Mouse (Mus musculus) midbrain, postnatal 0 days (tissue): Measurements from ENCODE around the gene Ranbp1. TPM values are rescaled to one million over a fixed set of nuclear protein-coding genes. Genes with fewer than 3 reads are reported as not detected.

Source experiments
- ATAC-seq: fragments of 200-750 bp; cut with Nextera tagmentation; 2 replicates; pipeline ENCODE4 v1.8.0; 2017; ENCODE audit warnings: moderate number of reproducible peaks, mild to moderate bottlenecking, moderate TSS enrichment, moderate library complexity; ENCODE audit not compliant: low FRiP score
- DNase-seq: peaks from one replicate; pipeline ENCODE4 v3.0.0-alpha.2; 2015; ENCODE audit warnings: low spot score
- H3K27ac ChIP-seq: fragments of 300-500 bp; sonication (generic); 2 replicates; pipeline ENCODE4 v1.5.1; 2014; ENCODE audit warnings: low read depth, mild to moderate bottlenecking, low read length, mixed read lengths
- H3K27me3 ChIP-seq: fragments of 300-500 bp; sonication (generic); 2 replicates; pipeline ENCODE4 v1.6.1; 2014; ENCODE audit warnings: low read length, control low read depth, mixed read lengths; ENCODE audit not compliant: insufficient read depth
- H3K36me3 ChIP-seq: fragments of 300-500 bp; sonication (generic); 2 replicates; pipeline ENCODE4 v1.6.1; 2014; ENCODE audit warnings: low read length, control low read depth, mixed read lengths; ENCODE audit not compliant: insufficient read depth
- H3K4me1 ChIP-seq: fragments of 300-500 bp; sonication (generic); 2 replicates; pipeline ENCODE4 v1.6.1; 2014; ENCODE audit warnings: mild to moderate bottlenecking, control low read depth, antibody characterized with exemption, low read length, mixed read lengths; ENCODE audit not compliant: insufficient read depth
- H3K4me2 ChIP-seq: fragments of 300-500 bp; sonication (generic); 2 replicates; pipeline ENCODE4 v1.6.1; 2014; ENCODE audit warnings: low read depth, mild to moderate bottlenecking, low read length, mixed read lengths; ENCODE audit not compliant: poor library complexity, severe bottlenecking
- H3K4me3 ChIP-seq: fragments of 300-500 bp; sonication (generic); 2 replicates; pipeline ENCODE4 v1.5.1; 2014; ENCODE audit warnings: low read depth, mild to moderate bottlenecking, low read length, moderate library complexity
- H3K9ac ChIP-seq: fragments of 300-500 bp; sonication (generic); replicated peaks from 2 replicates; pipeline ENCODE4 v1.6.1; 2014; ENCODE audit warnings: mild to moderate bottlenecking, low read length, moderate library complexity, mixed read lengths; ENCODE audit not compliant: poor library complexity, severe bottlenecking
- H3K9me3 ChIP-seq: fragments of 300-500 bp; sonication (generic); 2 replicates; pipeline ENCODE4 v1.6.1; 2016; ENCODE audit warnings: low read length, control low read depth
- CTCF ChIP-seq: IDR thresholded peaks from 2 replicates; pipeline ENCODE4 v1.5.1; 2016; ENCODE audit warnings: antibody characterized with exemption, mild to moderate bottlenecking
- WGBS: fragments of 180-500 bp; shearing (Covaris S2); extraction: QIAGEN DNeasy Blood & Tissue Kit; methylation state at CpG from one replicate; pipeline ENCODE4 v1.1.7; 2014; 5-methylcytosine and 5-hydroxymethylcytosine counted together
- polyA plus RNA-seq: library from polyadenylated mRNA; unstranded; fragments of >200 nt; fragmentation: Nextera tagmentation; extraction: Ambion mirVana; gene quantifications from 2 replicates; pipeline ENCODE4 v1.2.1, GENCODE M21; 2015
- total RNA-seq: library from RNA; depleted of rRNA; stranded (reverse); fragments of >200 nt; gene quantifications from 2 replicates; pipeline ENCODE4 v1.2.3, GENCODE M21; 2014

Ranbp1 gene
- total and polyA plus RNA-seq, 2 experiments from 2014 or later = 192 to 447 TPM

- no peak overlapping the region for H3K4me3 ChIP-seq
- 79% methylated on average over 7 of the region's 7 CpGs for WGBS
- peaks cover 13% of the 10 kb centered on the region; the same call in 1 of the 2 replicates for H3K4me1 ChIP-seq
- TF ChIP-seq CTCF = no peak
- no peak overlapping the region for H3K4me2 ChIP-seq
- no peaks in the 10 kb centered on the region for H3K27me3 ChIP-seq
- no peaks in the 10 kb centered on the region for H3K9me3 ChIP-seq
- no peak overlapping the region for H3K27ac ChIP-seq
- DNase-seq = no peak
- peaks cover 33% of the 10 kb centered on the region for H3K36me3 ChIP-seq
- no peak overlapping the region for H3K9ac ChIP-seq
- no peak for ATAC-seq
Observed at GRCm38 (mm10) chr16:18236676-18237501, 11.6 kb downstream of the Ranbp1 start.

GRCm38 (mm10) chr16:18235389-18236065 lies 13.0 kb downstream of the Ranbp1 start:
- Histone ChIP-seq H3K4me1 (peaks cover 17% of the 10 kb centered on the region; the same call in 1 of the 2 replicates), H3K36me3 (peaks cover 21% of the 10 kb centered on the region), H3K9ac (peak overlapping the region; percentile 95), H3K9me3 (no peaks in the 10 kb centered on the region), H3K27me3 (no peaks in the 10 kb centered on the region), H3K4me3 (peak overlapping the region; percentile 94), H3K27ac (peak overlapping the region; percentile 85), H3K4me2 (peak overlapping the region; percentile 82)
- DNase-seq = peak; percentile 86
- TF ChIP-seq CTCF = no peak
- ATAC-seq = peak; percentile 79
- 1% methylated on average over 19 of the region's 19 CpGs for WGBS

- Histone ChIP-seq H3K4me1 (peaks cover 17% of the 10 kb centered on the region; the same call in 1 of the 2 replicates), H3K4me2 (peak within 1 kb of the TSS; percentile 82), H3K4me3 (peak within 1 kb of the TSS; percentile 94), H3K27me3 (no peaks in the 10 kb centered on the region), H3K9me3 (no peaks in the 10 kb centered on the region), H3K27ac (peak within 1 kb of the TSS; percentile 85), H3K36me3 (peaks cover 15% of the 10 kb centered on the region; the same call in 1 of the 2 replicates), H3K9ac (peak within 1 kb of the TSS; percentile 95)
- DNase-seq = peak; percentile 85
- no peak for TF ChIP-seq CTCF
- peak; percentile 86 for ATAC-seq
- 2% methylated on average over 49 of the region's 79 CpGs for WGBS
Observed at GRCm38 (mm10) chr16:18234671-18235388, 13.7 kb downstream of the Ranbp1 start, which contains the start of gene Zdhhc8. Gene Zdhhc8, minus strand, starts transcription at chr16:18235136.

- no peaks in the 10 kb centered on the region for H3K27me3 ChIP-seq
- peaks cover 10% of the 10 kb centered on the region; the same call in 1 of the 2 replicates for H3K36me3 ChIP-seq
- peak; percentile 33; the same call in 1 of the 2 replicates for ATAC-seq
- DNase-seq = no peak
- WGBS = 19% methylated on average over 13 of the region's 13 CpGs
- H3K27ac ChIP-seq = peak overlapping the region; percentile 85
- H3K9ac ChIP-seq = peak overlapping the region; percentile 95
- H3K4me1 ChIP-seq = peaks cover 17% of the 10 kb centered on the region; the same call in 1 of the 2 replicates
- no peaks in the 10 kb centered on the region for H3K9me3 ChIP-seq
- TF ChIP-seq CTCF = no peak
- peak overlapping the region; percentile 94 for H3K4me3 ChIP-seq
- H3K4me2 ChIP-seq = peak overlapping the region; percentile 82
Observed at GRCm38 (mm10) chr16:18233919-18234670, 14.4 kb downstream of the Ranbp1 start.

GRCm38 (mm10) chr16:18233451-18233850 lies 15.1 kb downstream of the Ranbp1 start:
- Histone ChIP-seq H3K4me2 (peak overlapping the region; percentile 82), H3K4me1 (peaks cover 17% of the 10 kb centered on the region; the same call in 1 of the 2 replicates), H3K9ac (no peak overlapping the region), H3K4me3 (peak overlapping the region; percentile 94; the same call in 1 of the 2 replicates), H3K9me3 (no peaks in the 10 kb centered on the region), H3K27ac (no peak overlapping the region), H3K27me3 (no peaks in the 10 kb centered on the region), H3K36me3 (peaks cover 6% of the 10 kb centered on the region; the same call in 1 of the 2 replicates)
- 47% methylated on average over 1 of the region's 1 CpGs for WGBS
- DNase-seq (no peak), ATAC-seq (no peak)
- no peak for TF ChIP-seq CTCF
